Mouse (Mus musculus): Measurements from ENCODE around the gene Gm37240. TPM values are rescaled to one million over a fixed set of nuclear protein-coding genes. Genes with fewer than 3 reads are reported as not detected.

Gm37240 gene
- polyA plus RNA-seq, 1 experiment from 2014 or later, result 0.43 TPM

- Histone ChIP-seq H3K27ac (ENCODE audit: low read depth, low read length) (no peak overlapping the region), H3K36me3 (ENCODE audit: control insufficient read depth, insufficient read depth, low read length) (no peaks in the 10 kb centered on the region), H3K27me3 (ENCODE audit: control insufficient read depth, insufficient read depth, low read length) (no peaks in the 10 kb centered on the region), H3K4me1 (replicated peaks; ENCODE audit: control insufficient read depth, insufficient read depth, low read length) (no peaks in the 10 kb centered on the region), H3K4me3 (ENCODE audit: low read depth, low read length) (no peak overlapping the region), H3K4me2 (ENCODE audit: low read depth, low read length, severe bottlenecking) (no peak overlapping the region), H3K9ac (ENCODE audit: low read length) (no peak overlapping the region), H3K9me3 (ENCODE audit: control insufficient read depth, low read length) (no peaks in the 10 kb centered on the region)
- no peak for ATAC-seq (replicated peaks; ENCODE audit: low FRiP score)
- DNase-seq (ENCODE audit: low spot score), result no peak
- WGBS, result 87% methylated on average over 4 of the region's 4 CpGs
These were observed 1395.2 kb downstream of the Gm37240 start for GRCm38 (mm10) chr3:84492148-84492547.

DNA sequence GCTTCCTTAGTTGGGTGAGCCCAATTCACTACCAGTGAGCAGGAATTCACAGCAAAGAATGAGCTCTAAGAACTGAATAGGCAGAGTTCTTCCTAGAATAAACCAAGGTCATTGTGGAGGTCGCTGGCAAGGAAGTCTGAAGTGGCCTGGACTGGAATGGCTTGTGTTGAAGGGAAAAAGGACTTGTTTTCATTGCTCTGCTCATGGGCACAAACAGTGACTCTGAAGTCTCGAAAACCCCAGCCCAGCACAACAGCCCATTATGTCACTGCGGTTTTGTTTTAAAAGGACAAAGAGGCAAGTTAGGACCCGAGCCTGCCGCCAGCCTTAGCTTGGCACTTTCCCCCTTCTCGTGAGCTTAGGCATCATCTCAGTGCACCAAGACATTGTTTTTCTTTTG lies 1398.6 kb downstream of the Gm37240 start:
- H3K4me3 ChIP-seq (ENCODE audit: low read depth, low read length), result no peak overlapping the region
- no peaks in the 10 kb centered on the region for H3K9me3 ChIP-seq (ENCODE audit: control insufficient read depth, low read length)
- H3K9ac ChIP-seq (ENCODE audit: low read length), result no peak overlapping the region
- no peak overlapping the region for H3K27ac ChIP-seq (ENCODE audit: low read depth, low read length)
- no peaks in the 10 kb centered on the region for H3K36me3 ChIP-seq (ENCODE audit: control insufficient read depth, insufficient read depth, low read length)
- ATAC-seq (replicated peaks; ENCODE audit: low FRiP score) (no peak), DNase-seq (ENCODE audit: low spot score) (no peak)
- no peaks in the 10 kb centered on the region for H3K4me1 ChIP-seq (replicated peaks; ENCODE audit: control insufficient read depth, insufficient read depth, low read length)
- H3K27me3 ChIP-seq (ENCODE audit: control insufficient read depth, insufficient read depth, low read length), result no peaks in the 10 kb centered on the region
- 27% methylated on average over 6 of the region's 6 CpGs for WGBS
- no peak overlapping the region for H3K4me2 ChIP-seq (ENCODE audit: low read depth, low read length, severe bottlenecking)

- no peak for DNase-seq (ENCODE audit: low spot score)
- 82% methylated on average over 3 of the region's 3 CpGs for WGBS
- ATAC-seq (replicated peaks; ENCODE audit: low FRiP score), result no peak
- Histone ChIP-seq H3K4me1 (replicated peaks; ENCODE audit: control insufficient read depth, insufficient read depth, low read length) (peaks cover 3% of the 10 kb centered on the region; the same call in 1 of the 2 replicates), H3K9ac (ENCODE audit: low read length) (no peak overlapping the region), H3K27ac (ENCODE audit: low read depth, low read length) (no peak overlapping the region), H3K36me3 (ENCODE audit: control insufficient read depth, insufficient read depth, low read length) (no peaks in the 10 kb centered on the region), H3K9me3 (ENCODE audit: control insufficient read depth, low read length) (no peaks in the 10 kb centered on the region), H3K27me3 (ENCODE audit: control insufficient read depth, insufficient read depth, low read length) (peaks cover 5% of the 10 kb centered on the region; the same call in 1 of the 2 replicates), H3K4me3 (ENCODE audit: low read depth, low read length) (no peak overlapping the region), H3K4me2 (ENCODE audit: low read depth, low read length, severe bottlenecking) (no peak overlapping the region)
These were observed 1402.4 kb downstream of the Gm37240 start for GRCm38 (mm10) chr3:84484891-84485290.

DNA sequence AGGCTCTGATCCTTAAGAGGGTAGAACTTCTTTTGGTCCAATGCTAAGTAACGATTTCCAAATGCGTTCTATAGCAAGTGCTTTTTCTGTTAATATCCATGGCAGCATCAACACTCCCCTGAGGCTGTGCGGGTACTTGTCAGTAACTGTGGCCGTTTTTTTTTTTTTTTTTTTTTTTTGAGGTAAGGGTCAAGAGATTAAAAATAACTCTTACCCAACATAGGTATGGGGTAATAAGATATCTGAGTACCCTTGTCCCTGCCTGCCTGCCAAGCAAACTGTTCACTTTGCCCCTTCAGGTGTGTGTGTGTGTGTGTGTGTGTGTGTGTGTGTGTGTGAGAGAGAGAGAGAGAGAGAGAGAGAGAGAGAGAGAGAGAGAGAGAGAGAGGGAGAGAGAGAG lies 1403.0 kb downstream of the Gm37240 start:
- Histone ChIP-seq H3K36me3 (ENCODE audit: control insufficient read depth, insufficient read depth, low read length) (no peaks in the 10 kb centered on the region), H3K9ac (ENCODE audit: low read length) (no peak overlapping the region), H3K4me3 (ENCODE audit: low read depth, low read length) (no peak overlapping the region), H3K4me2 (ENCODE audit: low read depth, low read length, severe bottlenecking) (no peak overlapping the region), H3K9me3 (ENCODE audit: control insufficient read depth, low read length) (no peaks in the 10 kb centered on the region), H3K27me3 (ENCODE audit: control insufficient read depth, insufficient read depth, low read length) (peaks cover 7% of the 10 kb centered on the region; the same call in 1 of the 2 replicates), H3K4me1 (replicated peaks; ENCODE audit: control insufficient read depth, insufficient read depth, low read length) (peaks cover 4% of the 10 kb centered on the region; the same call in 1 of the 2 replicates), H3K27ac (ENCODE audit: low read depth, low read length) (no peak overlapping the region)
- DNase-seq (ENCODE audit: low spot score), result no peak
- ATAC-seq (replicated peaks; ENCODE audit: low FRiP score), result no peak
- 73% methylated on average over 4 of the region's 4 CpGs for WGBS

DNA sequence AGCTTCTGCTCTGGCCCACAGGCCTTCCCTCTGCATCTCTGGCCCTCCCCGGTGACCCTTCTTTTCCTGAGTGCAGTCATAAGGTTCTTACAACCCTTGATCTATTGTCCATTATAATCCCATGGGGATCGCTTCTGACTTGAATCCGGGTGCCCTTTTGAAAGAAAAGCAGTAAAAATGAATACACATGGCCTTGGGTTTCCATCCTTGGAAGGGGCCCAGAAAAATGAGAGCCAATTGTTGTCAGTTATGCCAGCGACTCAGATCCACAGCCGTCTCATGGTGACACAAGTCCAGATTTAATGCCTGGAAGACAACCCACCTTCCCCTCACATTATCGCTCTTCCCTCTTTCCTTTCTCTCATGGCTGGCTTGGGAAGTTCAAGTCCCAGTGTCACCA lies 1405.2 kb downstream of the Gm37240 start:
- WGBS, result 72% methylated on average over 6 of the region's 6 CpGs
- H3K27ac ChIP-seq (ENCODE audit: low read depth, low read length), result no peak overlapping the region
- peaks cover 27% of the 10 kb centered on the region for H3K27me3 ChIP-seq (ENCODE audit: control insufficient read depth, insufficient read depth, low read length)

GRCm38 (mm10) chr3:84481104-84481503 lies 1406.2 kb downstream of the Gm37240 start:
- H3K9ac ChIP-seq (ENCODE audit: low read length), result no peak overlapping the region
- no peaks in the 10 kb centered on the region for H3K9me3 ChIP-seq (ENCODE audit: control insufficient read depth, low read length)
- no peak overlapping the region for H3K4me3 ChIP-seq (ENCODE audit: low read depth, low read length)
- H3K27ac ChIP-seq (ENCODE audit: low read depth, low read length), result no peak overlapping the region
- DNase-seq (ENCODE audit: low spot score) (peak; percentile 75), ATAC-seq (replicated peaks; ENCODE audit: low FRiP score) (no peak)
- 4% methylated on average over 11 of the region's 11 CpGs for WGBS
- H3K4me1 ChIP-seq (replicated peaks; ENCODE audit: control insufficient read depth, insufficient read depth, low read length), result peaks cover 9% of the 10 kb centered on the region; the same call in 1 of the 2 replicates
- peaks cover 29% of the 10 kb centered on the region for H3K27me3 ChIP-seq (ENCODE audit: control insufficient read depth, insufficient read depth, low read length)
- no peaks in the 10 kb centered on the region for H3K36me3 ChIP-seq (ENCODE audit: control insufficient read depth, insufficient read depth, low read length)
- H3K4me2 ChIP-seq (ENCODE audit: low read depth, low read length, severe bottlenecking), result peak overlapping the region; percentile 99; the same call in 1 of the 2 replicates

More for the DNA sequence above, 1405.2 kb downstream of the Gm37240 start:
- peaks cover 9% of the 10 kb centered on the region; the same call in 1 of the 2 replicates for H3K4me1 ChIP-seq (replicated peaks; ENCODE audit: control insufficient read depth, insufficient read depth, low read length)
- no peak overlapping the region for H3K4me2 ChIP-seq (ENCODE audit: low read depth, low read length, severe bottlenecking)
- no peak overlapping the region for H3K9ac ChIP-seq (ENCODE audit: low read length)
- H3K36me3 ChIP-seq (ENCODE audit: control insufficient read depth, insufficient read depth, low read length), result no peaks in the 10 kb centered on the region
- DNase-seq (ENCODE audit: low spot score) (no peak), ATAC-seq (replicated peaks; ENCODE audit: low FRiP score) (no peak)
- no peak overlapping the region for H3K4me3 ChIP-seq (ENCODE audit: low read depth, low read length)
- H3K9me3 ChIP-seq (ENCODE audit: control insufficient read depth, low read length), result no peaks in the 10 kb centered on the region

GRCm38 (mm10) chr3:84480006-84480897 lies 1407.1 kb downstream of the Gm37240 start, which contains the start of gene Fhdc1:
Gene Fhdc1, minus strand, starts transcription at chr3:84480429.
- peaks cover 29% of the 10 kb centered on the region for H3K27me3 ChIP-seq (ENCODE audit: control insufficient read depth, insufficient read depth, low read length)
- peak within 1 kb of the TSS; percentile 60 for H3K4me3 ChIP-seq (ENCODE audit: low read depth, low read length)
- under 1% methylated on average over 82 of the region's 82 CpGs for WGBS
- ATAC-seq (replicated peaks; ENCODE audit: low FRiP score) (peak; percentile 83), DNase-seq (ENCODE audit: low spot score) (peak; percentile 80)
- no peaks in the 10 kb centered on the region for H3K36me3 ChIP-seq (ENCODE audit: control insufficient read depth, insufficient read depth, low read length)
- H3K27ac ChIP-seq (ENCODE audit: low read depth, low read length), result no peak within 1 kb of the TSS
- peak within 1 kb of the TSS; percentile 61 for H3K9ac ChIP-seq (ENCODE audit: low read length)
- H3K4me1 ChIP-seq (replicated peaks; ENCODE audit: control insufficient read depth, insufficient read depth, low read length), result peaks cover 9% of the 10 kb centered on the region; the same call in 1 of the 2 replicates
- H3K4me2 ChIP-seq (ENCODE audit: low read depth, low read length, severe bottlenecking), result peak within 1 kb of the TSS; percentile 99
- H3K9me3 ChIP-seq (ENCODE audit: control insufficient read depth, low read length), result no peaks in the 10 kb centered on the region

DNA sequence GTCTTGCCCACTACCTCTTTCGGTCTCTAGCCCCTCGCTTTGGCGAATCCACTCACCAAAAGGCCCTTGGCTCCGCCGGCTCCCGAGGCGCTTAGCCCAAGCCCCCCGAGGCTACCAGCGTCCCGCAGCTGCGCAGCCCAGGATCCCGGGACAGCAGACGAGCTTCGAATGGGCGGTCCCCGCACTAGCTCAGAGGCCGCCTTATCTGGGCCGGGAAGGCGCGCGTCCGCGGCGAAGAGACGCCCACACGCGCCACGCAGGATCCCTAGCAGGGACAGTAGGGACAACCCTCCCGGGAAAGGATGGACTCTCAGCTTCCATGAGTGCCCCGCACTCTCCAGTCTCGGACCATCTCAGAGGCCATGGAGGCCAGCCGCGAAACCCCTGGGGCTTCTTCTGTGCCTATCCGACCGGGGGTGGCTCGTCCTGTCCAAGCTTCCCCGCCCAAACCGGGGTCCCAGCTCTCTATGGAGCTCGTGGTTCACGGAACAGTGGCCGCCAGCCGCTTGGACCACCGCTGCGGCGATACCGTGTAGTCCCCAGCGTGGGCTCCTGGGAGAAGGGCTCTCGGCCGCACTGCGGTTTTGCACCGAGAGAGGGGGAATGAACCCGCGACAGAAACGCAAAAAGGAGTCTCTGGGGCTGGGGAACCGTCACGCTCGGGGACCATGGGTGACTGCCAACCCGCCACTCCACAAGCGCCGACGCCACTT lies 1407.9 kb downstream of the Gm37240 start:
- under 1% methylated on average over 61 of the region's 61 CpGs for WGBS
- H3K4me2 ChIP-seq (ENCODE audit: low read depth, low read length, severe bottlenecking), result peak overlapping the region; percentile 99
- peaks cover 9% of the 10 kb centered on the region; the same call in 1 of the 2 replicates for H3K4me1 ChIP-seq (replicated peaks; ENCODE audit: control insufficient read depth, insufficient read depth, low read length)
- H3K27ac ChIP-seq (ENCODE audit: low read depth, low read length), result no peak overlapping the region
- ATAC-seq (replicated peaks; ENCODE audit: low FRiP score) (peak; percentile 58), DNase-seq (ENCODE audit: low spot score) (peak; percentile 74)
- H3K27me3 ChIP-seq (ENCODE audit: control insufficient read depth, insufficient read depth, low read length), result peaks cover 29% of the 10 kb centered on the region
- no peaks in the 10 kb centered on the region for H3K9me3 ChIP-seq (ENCODE audit: control insufficient read depth, low read length)
- H3K36me3 ChIP-seq (ENCODE audit: control insufficient read depth, insufficient read depth, low read length), result no peaks in the 10 kb centered on the region
- peak overlapping the region; percentile 61 for H3K9ac ChIP-seq (ENCODE audit: low read length)
- H3K4me3 ChIP-seq (ENCODE audit: low read depth, low read length), result peak overlapping the region; percentile 60

Data from forebrain, embryonic 11.5 days (tissue).